Mouse (Mus musculus) cerebellum, postnatal 10 days (tissue): ENCODE measurements around the gene Fgd3.
A peak's percentile ranks its signal among the peaks of the same experiment; 100 is the strongest.

Experiments used
- DNase-seq, 2 experiments: peaks; one replicate each; pipeline ENCODE4 v3.0.0; 2021; ENCODE audit warnings: mixed read lengths in 2 of 2

Gene Fgd3

DNA sequence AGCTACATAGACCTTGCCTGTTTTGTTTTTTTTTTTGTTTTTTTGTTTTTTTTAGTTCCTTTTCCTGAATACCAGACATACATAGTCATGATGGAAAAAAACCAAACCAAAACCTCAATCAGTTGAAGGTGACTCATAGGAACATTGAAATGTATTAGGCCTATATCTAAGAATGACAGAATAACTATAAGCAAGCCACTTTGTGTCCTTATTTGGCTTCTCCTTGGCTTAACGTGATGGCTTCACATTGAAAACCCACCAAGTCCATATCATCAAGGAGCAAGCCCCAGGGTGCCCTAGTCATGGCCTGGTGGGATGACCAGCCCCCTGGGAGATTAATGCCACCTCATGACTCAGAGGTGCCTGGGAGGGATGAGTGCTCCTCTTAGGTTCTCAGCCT, 19.3 kb downstream of the Fgd3 start:
- DNase-seq: no peak

DNA sequence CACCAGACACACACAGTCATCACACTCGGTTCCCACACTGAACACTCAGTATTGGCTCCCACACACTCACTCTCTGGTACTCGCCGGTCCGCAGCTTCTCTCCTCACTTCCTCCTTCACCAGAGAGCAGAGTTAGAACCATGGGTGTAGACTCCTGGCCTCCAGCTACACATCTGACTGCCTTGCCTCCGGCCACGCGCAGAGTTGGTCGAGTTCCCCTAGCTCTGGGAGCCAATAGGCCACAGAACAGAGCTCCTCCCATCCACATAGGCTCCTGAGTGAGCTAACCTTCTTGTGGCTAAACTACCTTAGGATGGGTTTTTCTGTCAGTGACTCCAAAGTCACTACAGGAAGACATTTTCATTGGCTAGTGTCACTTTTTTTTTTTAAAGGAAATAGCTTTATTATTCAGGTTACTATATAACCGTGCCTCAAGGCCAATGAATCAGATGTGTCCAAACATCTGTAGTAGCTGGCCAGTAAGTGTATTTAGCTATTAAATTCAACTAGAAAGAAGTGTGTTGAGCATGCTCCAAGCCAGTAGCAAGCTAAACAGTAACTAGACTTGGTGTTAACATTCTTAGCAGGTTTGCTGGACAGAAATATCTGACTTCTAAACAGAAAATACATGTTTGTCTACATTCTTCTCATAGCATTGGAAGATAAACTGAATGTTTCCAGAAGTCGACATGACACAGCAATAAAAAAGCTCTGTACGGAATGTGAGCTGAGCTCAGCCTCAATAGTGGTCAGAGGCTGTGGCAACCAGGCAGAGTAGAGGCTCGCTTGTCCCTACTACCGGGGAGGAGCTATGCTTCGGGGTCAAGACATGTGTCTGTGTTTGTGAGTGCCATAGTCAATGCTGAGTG, 21.4 kb downstream of the Fgd3 start:
- no peak for DNase-seq

- DNase-seq: no peak
Observed at GRCm38 (mm10) chr13:49296270-49296669, 23.8 kb downstream of the Fgd3 start.

DNA sequence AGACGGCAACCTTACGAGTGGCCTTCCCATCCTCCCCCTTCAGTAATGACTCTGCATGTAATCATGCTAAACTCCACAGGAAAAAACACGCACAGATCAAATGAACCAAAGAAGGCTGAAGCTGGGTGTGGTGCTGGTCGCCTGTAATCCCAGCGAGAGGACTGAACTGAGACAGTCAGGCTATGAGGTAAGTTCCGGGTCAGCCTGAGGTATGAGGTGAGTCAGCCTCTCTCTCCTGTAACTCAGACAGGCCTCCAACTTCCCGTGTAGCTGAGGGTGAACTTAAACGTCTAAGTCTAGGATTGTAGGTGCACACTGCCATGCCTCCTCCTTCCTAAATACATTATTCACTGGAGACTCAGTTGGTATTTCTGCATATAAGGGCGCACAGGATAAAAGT, 26.0 kb downstream of the Fgd3 start:
- DNase-seq: no peak

- no peak for DNase-seq
Observed at GRCm38 (mm10) chr13:49291949-49292348, 28.2 kb downstream of the Fgd3 start.

DNA sequence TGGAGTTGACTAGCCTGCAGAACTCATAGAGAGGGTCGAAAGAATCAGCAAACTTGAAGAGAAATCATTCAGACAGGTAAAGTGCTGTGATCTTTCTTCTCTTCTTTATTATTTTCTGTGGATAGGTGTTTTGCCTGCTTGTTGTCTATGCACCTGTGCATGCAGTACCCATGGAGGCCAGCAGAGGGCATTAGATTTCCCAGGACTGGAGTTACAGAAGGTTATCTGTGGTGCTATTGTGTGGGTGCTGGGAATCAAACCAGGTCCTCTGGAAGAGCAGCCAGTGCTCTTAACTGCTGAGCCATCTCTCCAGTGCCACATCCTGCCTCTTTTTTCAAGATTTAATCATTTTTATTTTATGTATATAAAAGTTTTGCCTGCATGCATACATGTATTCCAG, 28.7 kb downstream of the Fgd3 start:
- DNase-seq: peak; percentile 17 to 43

DNA sequence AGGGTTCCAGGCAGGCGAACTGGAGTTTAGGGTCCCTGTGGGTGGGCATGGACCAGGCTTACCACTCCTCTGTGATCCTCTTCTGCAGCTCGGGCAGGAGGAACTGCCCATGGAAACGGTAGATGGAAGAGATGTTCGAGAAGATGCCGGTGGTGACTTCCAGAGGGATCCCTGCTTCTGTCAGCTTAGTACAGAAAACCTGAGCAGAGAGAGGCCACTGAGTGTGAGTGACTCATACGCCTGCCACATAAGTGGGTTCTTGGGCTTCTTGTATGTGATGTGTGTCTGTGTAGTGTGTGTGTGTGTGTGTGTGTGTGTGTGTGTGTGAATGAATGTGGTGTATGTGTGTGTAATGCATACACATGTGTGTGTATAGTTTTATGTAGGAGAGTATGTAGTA, 32.9 kb downstream of the Fgd3 start:
- no peak for DNase-seq

DNA sequence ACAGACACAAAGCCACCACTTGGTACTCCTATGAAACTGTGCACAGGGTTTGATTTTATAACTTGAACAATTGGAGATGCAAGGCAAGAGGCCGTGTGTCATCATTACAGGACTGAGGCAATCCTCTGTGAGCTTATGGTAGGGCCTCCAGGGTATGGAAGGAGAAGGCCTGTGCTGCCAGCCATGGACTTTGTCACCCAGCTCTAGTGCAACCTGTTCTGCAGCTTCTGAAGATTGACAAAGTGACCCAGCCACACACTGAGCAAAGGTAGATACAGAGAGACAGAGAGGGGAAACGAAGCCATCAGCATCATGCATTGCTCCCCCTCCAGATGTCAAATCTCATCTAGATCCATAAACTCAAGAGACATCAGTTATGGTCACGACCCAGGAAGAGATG, 33.4 kb downstream of the Fgd3 start:
- no peak for DNase-seq

DNA sequence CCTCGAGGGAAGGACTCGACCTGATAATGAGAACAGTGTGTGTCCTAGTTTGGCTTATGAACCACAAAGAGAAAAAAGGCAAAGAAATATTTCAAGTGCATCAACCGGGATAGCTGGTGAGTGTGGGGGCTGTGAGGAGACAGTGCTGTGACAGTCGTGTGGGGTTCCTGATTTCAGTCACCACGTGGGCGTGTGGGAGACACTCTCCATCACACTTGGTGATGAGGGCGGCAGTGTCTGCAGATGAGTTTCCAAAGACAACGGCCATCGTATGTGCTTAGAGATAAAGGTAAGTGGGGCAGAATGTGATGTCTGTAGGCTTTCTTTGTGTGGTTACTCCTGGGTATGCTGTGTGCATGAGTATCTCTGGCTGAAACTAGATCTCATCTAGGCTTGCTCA, 36.4 kb downstream of the Fgd3 start:
- DNase-seq: no peak

DNA sequence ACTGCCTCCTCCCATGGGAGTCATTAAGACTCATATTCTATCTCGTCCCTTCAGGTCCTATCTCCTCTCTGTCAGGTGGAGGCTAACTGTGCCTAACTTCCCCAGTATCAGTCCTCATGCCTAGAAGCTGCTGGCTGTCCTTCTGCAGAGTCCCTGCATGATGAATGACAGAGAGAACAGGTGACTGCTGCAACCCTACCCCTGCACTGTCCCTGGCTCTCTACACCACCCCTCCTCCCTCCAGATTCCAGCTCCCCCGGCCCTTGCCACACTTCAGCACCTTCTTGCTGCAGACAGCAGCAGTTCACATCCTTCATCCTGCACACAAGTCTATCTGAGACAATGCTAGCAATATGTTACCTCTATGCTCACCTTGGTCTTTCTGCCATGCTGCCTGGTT, 37.9 kb downstream of the Fgd3 start:
- no peak for DNase-seq

GRCm38 (mm10) chr13:49271831-49272765, 48.0 kb downstream of the Fgd3 start:
- DNase-seq: no peak

- DNase-seq: no peak
Observed at GRCm38 (mm10) chr13:49270500-49270899, 49.6 kb downstream of the Fgd3 start.

GRCm38 (mm10) chr13:49267645-49268044, 52.5 kb downstream of the Fgd3 start:
- DNase-seq: no peak

- DNase-seq: no peak
Observed at GRCm38 (mm10) chr13:49260036-49260722, 59.9 kb downstream of the Fgd3 start.

DNA sequence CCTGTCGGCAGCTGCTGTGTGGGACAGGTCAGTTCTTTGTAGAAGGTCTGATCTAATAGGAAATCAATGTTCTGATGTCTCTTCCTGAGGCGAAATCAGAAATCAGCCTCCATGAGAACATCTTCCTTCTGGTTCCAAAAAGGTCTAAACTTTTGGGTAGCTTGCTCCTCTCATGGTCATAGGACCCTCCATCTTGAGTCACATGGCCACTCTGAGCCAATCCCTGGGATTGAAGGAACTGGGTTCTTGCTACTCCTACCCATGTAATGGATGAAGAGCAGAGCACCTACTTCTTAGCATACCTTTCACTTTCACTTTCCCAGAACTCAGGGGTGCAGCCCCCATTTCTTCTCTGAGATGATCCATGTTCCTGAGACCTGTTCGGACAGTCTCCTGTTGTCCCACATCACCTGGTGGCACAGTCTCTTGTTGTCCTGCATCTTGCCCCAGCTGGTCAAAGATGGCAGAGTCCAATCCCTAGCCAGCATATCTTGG, 62.2 kb downstream of the Fgd3 start:
- DNase-seq: no peak

DNA sequence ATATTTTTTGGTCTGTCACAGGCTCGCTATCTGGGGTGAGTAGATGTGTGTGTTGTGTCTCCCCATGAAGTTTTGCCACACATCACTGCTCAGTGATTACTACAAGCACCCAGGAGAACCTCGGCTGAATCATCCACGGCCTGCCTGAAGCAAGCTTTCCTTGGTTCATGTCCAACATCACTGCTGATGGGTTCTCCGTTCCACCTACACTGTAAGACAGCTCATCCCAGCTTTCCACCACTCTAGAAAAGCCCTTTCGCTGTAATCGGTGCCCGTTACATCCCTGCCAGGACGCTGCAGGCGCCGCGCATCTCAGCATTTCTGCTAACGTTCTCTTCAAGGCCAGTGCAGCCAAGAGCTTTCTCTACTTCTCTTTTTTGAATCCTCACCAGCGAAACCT, 67.4 kb downstream of the Fgd3 start:
- no peak for DNase-seq

GRCm38 (mm10) chr13:49252113-49252512, 68.0 kb downstream of the Fgd3 start:
- no peak for DNase-seq

GRCm38 (mm10) chr13:49250716-49251517, 69.2 kb downstream of the Fgd3 start:
- no peak for DNase-seq

DNA sequence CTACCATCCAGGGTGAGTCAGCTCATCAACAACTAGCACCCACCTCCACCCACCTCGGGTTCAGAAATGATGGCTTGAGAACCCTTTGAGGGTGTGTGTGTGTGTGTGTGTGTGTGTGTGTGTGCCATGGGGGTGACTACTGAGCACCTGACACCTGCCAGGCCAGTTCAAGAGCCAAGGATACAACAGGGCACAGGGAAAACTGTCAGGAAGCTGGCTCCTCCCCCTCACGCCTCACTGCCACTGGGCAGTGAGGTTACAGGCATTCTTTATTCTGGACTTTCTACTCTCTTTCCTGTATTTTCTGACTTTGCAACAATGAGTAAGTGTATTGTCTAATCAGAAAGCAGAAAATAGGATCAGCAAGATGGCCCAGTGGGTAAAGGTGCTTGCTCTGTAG, 70.5 kb downstream of the Fgd3 start:
- no peak for DNase-seq

DNA sequence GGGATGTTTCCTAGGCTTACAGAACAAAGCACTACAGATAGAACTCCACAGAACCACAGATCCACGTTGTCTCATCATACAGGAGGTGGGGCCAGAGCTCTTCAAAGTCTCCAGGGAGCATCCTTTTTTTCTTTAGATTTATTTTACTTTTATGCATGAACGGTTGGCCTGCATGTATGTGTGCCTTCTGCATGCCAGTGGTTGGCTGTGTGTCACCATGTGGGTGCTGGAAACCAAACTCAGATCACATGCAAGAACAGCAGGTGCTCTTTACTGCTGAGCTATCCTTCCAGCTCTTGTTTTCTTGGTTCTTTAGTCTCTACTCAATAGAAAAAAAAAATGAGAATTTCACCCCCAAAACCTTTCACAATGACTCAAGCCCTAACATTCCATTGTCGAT, 71.2 kb downstream of the Fgd3 start:
- DNase-seq: no peak

DNA sequence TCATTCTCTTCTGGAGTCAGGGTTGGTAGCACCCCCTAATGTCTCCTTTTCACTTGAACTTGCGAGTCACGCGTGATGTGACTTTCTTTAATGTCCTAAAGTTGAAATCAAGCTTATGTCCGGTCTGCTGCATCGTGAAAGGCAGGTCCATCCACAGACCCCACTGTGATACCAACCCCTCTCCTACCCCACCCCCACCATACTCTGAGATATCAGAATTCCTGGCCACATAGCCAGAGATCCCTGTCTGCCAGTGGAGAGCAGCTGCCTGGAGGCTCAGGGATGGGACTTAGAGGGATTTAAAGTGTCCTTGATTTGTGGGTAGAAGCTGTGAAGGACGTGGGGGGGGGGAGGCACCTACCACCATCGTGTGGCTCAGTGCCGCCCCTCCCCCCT, 71.6 kb downstream of the Fgd3 start, which contains the start of gene Susd3:
TSS of gene Susd3 (minus strand) at position 240 of the 396 bp plus-strand sequence.
- no peak for DNase-seq
